Mouse (Mus musculus) midbrain, embryonic 15.5 days (tissue): ENCODE results near the gene BC107364. TPM values are rescaled to one million over a fixed set of nuclear protein-coding genes. Genes with fewer than 3 reads are reported as not detected.
"Not testable (repeated sequence)": the region's sequence is repeated elsewhere in the genome, so short reads cannot be mapped to it uniquely, and the experiment has no call there.

Experiments used
- ATAC-seq: fragments of 200-750 bp; cut with Nextera tagmentation; replicated peaks from 2 replicates; pipeline ENCODE4 v1.8.0; 2017; ENCODE audit warnings: moderate TSS enrichment
- H3K27ac ChIP-seq: fragments of 300-500 bp; sonication (generic); 2 replicates; pipeline ENCODE4 v1.5.1; 2015; ENCODE audit warnings: mild to moderate bottlenecking, inconsistent platforms
- H3K27me3 ChIP-seq: fragments of 300-500 bp; sonication (generic); replicated peaks from 2 replicates; pipeline ENCODE4 v1.6.1; 2015; ENCODE audit warnings: inconsistent platforms
- H3K36me3 ChIP-seq: fragments of 300-500 bp; sonication (generic); replicated peaks from 2 replicates; pipeline ENCODE4 v1.6.1; 2015; ENCODE audit warnings: inconsistent platforms
- H3K4me1 ChIP-seq: fragments of 300-500 bp; sonication (generic); 2 replicates; pipeline ENCODE4 v1.6.1; 2015; ENCODE audit warnings: inconsistent platforms
- H3K4me2 ChIP-seq: fragments of 300-500 bp; sonication (generic); 2 replicates; pipeline ENCODE4 v1.6.1; 2015; ENCODE audit warnings: inconsistent platforms, mild to moderate bottlenecking, moderate library complexity
- H3K4me3 ChIP-seq: fragments of 300-500 bp; sonication (generic); 2 replicates; pipeline ENCODE4 v1.5.1; 2015; ENCODE audit warnings: mild to moderate bottlenecking, inconsistent platforms
- H3K9ac ChIP-seq: fragments of 300-500 bp; sonication (generic); 2 replicates; pipeline ENCODE4 v1.6.1; 2015; ENCODE audit warnings: mild to moderate bottlenecking, inconsistent platforms
- H3K9me3 ChIP-seq: fragments of 300-500 bp; sonication (generic); 2 replicates; pipeline ENCODE4 v1.6.1; 2016; ENCODE audit warnings: inconsistent platforms
- WGBS: fragments of 180-500 bp; shearing (Covaris S2); methylation state at CpG from one replicate; pipeline ENCODE4 v1.1.7; 2015; ENCODE audit warnings: mixed read lengths; 5-methylcytosine and 5-hydroxymethylcytosine counted together
- polyA plus RNA-seq: library from polyadenylated mRNA; unstranded; fragments of >200 nt; fragmentation: Nextera tagmentation; extraction: Ambion mirVana; gene quantifications from 2 replicates; pipeline ENCODE4 v1.2.1, GENCODE M21; 2015

The BC107364 gene
- polyA plus RNA-seq, 1 experiment from 2014 or later, result not detected

DNA sequence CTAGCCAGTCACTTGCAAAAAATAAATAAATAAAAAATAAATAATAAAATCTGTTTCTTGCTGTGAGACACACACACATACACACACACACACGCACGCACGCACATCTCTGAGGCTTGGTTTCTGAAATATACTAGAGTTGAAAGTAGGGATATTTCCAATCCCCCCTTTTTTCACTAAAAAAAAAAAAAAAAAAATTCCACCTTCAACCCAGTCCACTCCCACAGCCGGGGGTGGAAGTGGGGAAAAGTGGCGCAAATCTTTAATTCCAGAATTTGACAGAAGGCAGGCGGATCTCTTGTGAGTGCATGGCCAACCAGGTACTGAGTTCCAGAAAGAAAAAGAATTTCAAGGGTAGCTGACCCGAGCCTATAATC is 37.2 kb downstream of the BC107364 start:
- H3K36me3 ChIP-seq, result no peaks in the 10 kb centered on the region
- ATAC-seq, result peak; percentile 15; the same call in 1 of the 2 replicates
- no peaks in the 10 kb centered on the region; the same call in 1 of the 2 replicates for H3K4me1 ChIP-seq
- H3K4me2 ChIP-seq, result peak overlapping the region; percentile 88
- no peak overlapping the region for H3K27ac ChIP-seq
- peak overlapping the region; percentile 81 for H3K4me3 ChIP-seq
- H3K9me3 ChIP-seq, result no peaks in the 10 kb centered on the region
- H3K27me3 ChIP-seq, result peaks cover 17% of the 10 kb centered on the region
- 36% methylated on average over 7 of the region's 7 CpGs for WGBS
- no peak overlapping the region; the same call in 1 of the 2 replicates for H3K9ac ChIP-seq

GRCm38 (mm10) chr3:96414126-96414950 is 37.8 kb downstream of the BC107364 start:
- under 1% methylated on average over 64 of the region's 64 CpGs for WGBS

GRCm38 (mm10) chr3:96413581-96414125 is 38.5 kb downstream of the BC107364 start:
- Histone ChIP-seq H3K27ac (no peak overlapping the region), H3K4me2 (peak overlapping the region; percentile 88), H3K9ac (no peak overlapping the region), H3K4me1 (peaks cover 2% of the 10 kb centered on the region; the same call in 1 of the 2 replicates), H3K9me3 (no peaks in the 10 kb centered on the region), H3K36me3 (no peaks in the 10 kb centered on the region), H3K27me3 (peaks cover 30% of the 10 kb centered on the region), H3K4me3 (peak overlapping the region; percentile 81)
- no peak for ATAC-seq
- WGBS, result 50% methylated on average over 9 of the region's 9 CpGs

More at GRCm38 (mm10) chr3:96414126-96414950, 37.8 kb downstream of the BC107364 start:
- Histone ChIP-seq H3K9me3 (no peaks in the 10 kb centered on the region), H3K27ac (peak overlapping the region; percentile 85), H3K36me3 (no peaks in the 10 kb centered on the region), H3K4me3 (peak overlapping the region; percentile 81), H3K27me3 (peaks cover 23% of the 10 kb centered on the region), H3K4me2 (peak overlapping the region; percentile 88), H3K9ac (peak overlapping the region; percentile 83), H3K4me1 (no peaks in the 10 kb centered on the region; the same call in 1 of the 2 replicates)
- ATAC-seq, result peak; percentile 91

DNA sequence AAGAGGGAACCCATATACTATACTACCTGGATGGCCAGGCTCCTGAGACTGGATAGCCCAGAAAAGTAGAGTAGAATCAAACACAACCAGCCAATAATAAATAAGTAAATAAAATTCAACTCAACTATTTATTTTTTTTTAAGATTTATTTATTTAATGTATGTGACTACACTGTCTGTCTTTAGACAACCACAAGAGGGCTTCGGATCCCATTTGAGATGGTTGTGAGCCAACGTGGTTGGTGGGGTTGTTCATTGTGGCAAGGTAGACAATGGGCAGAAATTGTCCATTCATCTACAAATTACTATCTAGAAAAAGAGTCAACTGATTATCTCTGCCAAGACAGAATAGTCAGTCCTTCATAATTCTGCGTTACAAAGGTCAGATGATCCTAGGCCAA is 40.3 kb downstream of the BC107364 start:
- Histone ChIP-seq H3K27me3 (peaks cover 39% of the 10 kb centered on the region), H3K4me3 (no peak overlapping the region)
- WGBS, result 77% methylated on average over 3 of the region's 3 CpGs

DNA sequence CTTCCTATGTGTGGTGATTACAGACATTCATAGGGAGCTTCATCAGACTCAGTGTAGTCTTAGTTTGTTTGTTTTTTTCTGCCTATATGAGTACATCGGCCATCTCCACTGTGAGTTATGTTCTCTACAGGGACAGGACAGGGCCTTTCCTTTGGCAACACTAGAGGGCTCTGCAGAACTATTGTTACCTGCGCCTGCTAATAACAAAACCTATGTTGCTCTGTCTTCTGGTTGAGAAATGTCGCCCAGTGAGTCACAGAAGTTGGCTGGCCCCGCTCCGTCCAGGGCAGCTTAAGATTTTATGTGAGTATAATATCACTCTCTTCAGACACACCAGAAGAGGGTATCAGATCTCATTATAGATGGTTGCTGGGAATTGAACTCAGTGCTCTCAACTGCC is 41.1 kb downstream of the BC107364 start:
- H3K4me3 ChIP-seq, result no peak overlapping the region
- 86% methylated on average over 5 of the region's 5 CpGs for WGBS
- no peak overlapping the region for H3K27ac ChIP-seq
- H3K9ac ChIP-seq, result no peak overlapping the region
- no peaks in the 10 kb centered on the region for H3K36me3 ChIP-seq
- H3K9me3 ChIP-seq, result no peaks in the 10 kb centered on the region
- no peak for ATAC-seq
- H3K4me2 ChIP-seq, result no peak overlapping the region
- peaks cover 46% of the 10 kb centered on the region for H3K27me3 ChIP-seq
- H3K4me1 ChIP-seq, result peaks cover 2% of the 10 kb centered on the region; the same call in 1 of the 2 replicates

More for the DNA sequence above, 40.3 kb downstream of the BC107364 start:
- no peaks in the 10 kb centered on the region for H3K36me3 ChIP-seq
- H3K4me2 ChIP-seq, result no peak overlapping the region
- H3K4me1 ChIP-seq, result peaks cover 2% of the 10 kb centered on the region; the same call in 1 of the 2 replicates
- no peak for ATAC-seq
- no peaks in the 10 kb centered on the region for H3K9me3 ChIP-seq
- H3K9ac ChIP-seq, result no peak overlapping the region
- no peak overlapping the region for H3K27ac ChIP-seq

- 0 out of 2 replicates have a peak overlapping the region, but pooled peaks have one; percentile 6 for H3K4me3 ChIP-seq
- no peak overlapping the region for H3K9ac ChIP-seq
- WGBS, result 5% methylated on average over 31 of the region's 31 CpGs
- H3K4me2 ChIP-seq, result no peak overlapping the region
- H3K36me3 ChIP-seq, result no peaks in the 10 kb centered on the region
- no peak for ATAC-seq
- no peaks in the 10 kb centered on the region for H3K9me3 ChIP-seq
- H3K4me1 ChIP-seq, result peaks cover 2% of the 10 kb centered on the region; the same call in 1 of the 2 replicates
- H3K27me3 ChIP-seq, result peaks cover 58% of the 10 kb centered on the region
- no peak overlapping the region for H3K27ac ChIP-seq
Observed at GRCm38 (mm10) chr3:96409701-96410246, 42.3 kb downstream of the BC107364 start.

- H3K27me3 ChIP-seq, result peaks cover 74% of the 10 kb centered on the region
- not testable (repeated sequence) for H3K4me1 ChIP-seq, H3K4me2 ChIP-seq, H3K27ac ChIP-seq, H3K9ac ChIP-seq, H3K4me3 ChIP-seq, H3K36me3 ChIP-seq, ATAC-seq, H3K9me3 ChIP-seq
- 90% methylated on average over 10 of the region's 10 CpGs for WGBS
Observed at GRCm38 (mm10) chr3:96408111-96408510, 44.0 kb downstream of the BC107364 start.

DNA sequence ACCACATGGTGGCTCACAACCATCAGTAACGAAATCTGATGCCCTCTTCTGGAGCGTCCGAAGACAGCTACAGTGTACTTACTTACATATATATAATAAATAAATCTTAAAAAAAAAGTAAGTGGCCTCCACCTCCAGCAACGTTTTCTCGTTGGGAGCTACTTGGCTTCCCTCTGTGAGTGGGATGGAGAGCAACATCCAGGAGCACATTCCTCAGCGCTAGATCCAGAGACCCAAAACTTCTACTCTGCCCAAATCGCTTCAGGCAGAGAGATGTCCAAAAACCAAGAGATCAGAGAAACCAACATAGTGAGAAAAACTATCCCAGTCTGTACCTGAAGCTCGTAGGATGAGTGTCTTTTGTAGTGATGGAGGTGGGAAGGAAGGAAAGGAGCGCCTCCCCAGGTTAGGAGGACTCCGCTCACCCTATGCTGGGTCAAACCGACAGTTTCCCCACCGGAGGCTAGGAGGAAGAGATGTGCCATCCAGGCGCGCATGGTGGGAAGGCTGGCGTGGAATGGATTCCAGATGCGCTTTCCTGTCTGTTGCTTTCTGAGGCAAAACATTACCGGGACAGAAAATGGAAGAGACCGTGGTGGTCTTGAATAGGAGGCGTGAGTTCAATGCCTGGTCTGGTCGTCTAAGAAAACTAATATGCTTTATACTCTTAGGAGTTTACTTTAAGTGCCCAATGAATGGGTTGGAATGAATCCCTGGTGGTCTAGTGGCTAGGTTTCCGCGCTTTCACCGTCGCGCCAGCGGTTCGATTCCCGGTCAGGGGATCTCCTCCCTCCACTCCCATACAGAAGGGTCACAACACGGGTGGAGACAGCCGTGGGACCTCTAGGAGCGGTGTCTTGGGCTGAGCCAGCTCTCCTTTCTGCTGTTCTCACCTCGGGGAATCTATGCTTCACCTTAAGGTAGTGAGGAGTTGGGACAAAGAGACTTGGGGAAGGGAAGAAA is 46.3 kb downstream of the BC107364 start:
- H3K4me1 ChIP-seq, result peaks cover 12% of the 10 kb centered on the region
- H3K27ac ChIP-seq, result no peak overlapping the region
- H3K9ac ChIP-seq, result no peak overlapping the region
- no peaks in the 10 kb centered on the region for H3K9me3 ChIP-seq
- ATAC-seq, result no peak
- no peak overlapping the region for H3K4me3 ChIP-seq
- no peak overlapping the region for H3K4me2 ChIP-seq
- H3K36me3 ChIP-seq, result no peaks in the 10 kb centered on the region
- WGBS, result 64% methylated on average over 32 of the region's 32 CpGs
- H3K27me3 ChIP-seq, result peaks cover 87% of the 10 kb centered on the region

DNA sequence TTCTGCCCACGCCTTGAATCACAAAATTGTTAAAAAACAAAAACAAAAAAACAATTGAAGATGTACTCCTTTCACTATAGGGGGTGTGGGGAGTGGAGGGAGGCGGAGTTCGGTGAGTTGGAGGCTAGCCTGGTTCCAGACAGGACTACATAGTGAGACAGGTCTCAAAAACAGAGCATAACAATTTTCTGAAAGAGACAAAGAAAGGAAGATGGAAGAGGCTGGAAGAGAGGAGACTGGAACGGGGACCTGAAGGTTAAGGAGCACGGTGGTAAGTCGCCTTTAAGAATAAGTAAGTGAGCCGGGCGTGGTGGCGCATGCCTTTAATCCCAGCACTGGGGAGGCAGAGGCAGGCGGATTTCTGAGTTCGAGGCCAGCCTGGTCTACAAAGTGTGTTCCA is 47.1 kb downstream of the BC107364 start:
- no peak for ATAC-seq
- H3K9me3 ChIP-seq, result no peaks in the 10 kb centered on the region
- 19% methylated on average over 11 of the region's 11 CpGs for WGBS
- H3K4me1 ChIP-seq, result peaks cover 12% of the 10 kb centered on the region
- no peaks in the 10 kb centered on the region for H3K36me3 ChIP-seq
- H3K4me3 ChIP-seq, result no peak overlapping the region
- H3K27me3 ChIP-seq, result peaks cover 87% of the 10 kb centered on the region
- H3K4me2 ChIP-seq, result no peak overlapping the region
- H3K27ac ChIP-seq, result no peak overlapping the region
- no peak overlapping the region for H3K9ac ChIP-seq

DNA sequence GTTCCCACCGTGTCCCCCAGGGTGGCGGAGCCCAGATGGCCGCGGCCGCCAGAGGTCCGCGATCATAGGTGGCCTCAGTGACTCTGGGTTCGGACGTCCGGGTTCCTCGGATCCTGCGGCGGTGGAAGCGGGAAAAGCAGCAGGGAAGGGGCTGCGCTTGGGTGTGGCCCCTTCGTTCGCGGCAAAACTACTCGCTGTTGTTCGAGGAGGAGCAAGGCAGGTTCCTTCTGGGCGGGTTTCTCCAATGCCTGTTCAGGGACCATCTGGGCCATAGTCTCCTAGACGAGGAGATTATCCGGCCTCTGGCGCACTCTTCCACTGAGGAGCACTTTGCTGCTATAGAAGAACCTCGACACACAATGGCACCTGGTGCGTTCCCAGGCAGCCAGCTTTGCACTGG is 47.7 kb downstream of the BC107364 start:
- H3K4me2 ChIP-seq, result 0 out of 2 replicates have a peak overlapping the region, but pooled peaks have one; percentile 6

DNA sequence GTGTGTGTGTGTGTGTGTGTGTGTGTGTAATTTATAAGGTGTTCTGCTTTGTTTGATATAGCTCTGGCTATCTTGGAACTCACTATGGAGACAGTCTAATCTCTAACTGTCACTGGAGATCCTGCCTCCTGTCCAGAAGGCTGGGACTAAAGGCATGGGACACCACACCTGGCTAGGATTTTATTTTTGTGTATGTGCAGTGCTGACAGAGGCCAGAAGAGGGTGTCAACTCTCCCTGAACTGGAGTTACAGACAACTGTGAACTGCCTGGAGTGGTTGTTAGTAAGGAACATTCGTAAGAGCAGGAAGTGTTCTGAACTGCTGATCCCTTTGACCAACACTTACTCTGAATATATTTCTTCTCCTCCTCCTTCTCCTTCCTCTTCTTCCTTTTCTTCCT is 49.1 kb downstream of the BC107364 start:
- no peak overlapping the region for H3K4me3 ChIP-seq
- WGBS, result 24% methylated on average over 1 of the region's 1 CpGs
- no peak for ATAC-seq
- H3K36me3 ChIP-seq, result no peaks in the 10 kb centered on the region
- peaks cover 9% of the 10 kb centered on the region for H3K4me1 ChIP-seq
- peaks cover 86% of the 10 kb centered on the region for H3K27me3 ChIP-seq
- H3K9me3 ChIP-seq, result no peaks in the 10 kb centered on the region
- no peak overlapping the region for H3K27ac ChIP-seq
- no peak overlapping the region for H3K4me2 ChIP-seq
- H3K9ac ChIP-seq, result no peak overlapping the region

More for the DNA sequence above, 47.7 kb downstream of the BC107364 start:
- H3K27me3 ChIP-seq, result peaks cover 87% of the 10 kb centered on the region
- H3K4me3 ChIP-seq, result 0 out of 2 replicates have a peak overlapping the region, but pooled peaks have one; percentile 1
- no peak overlapping the region for H3K9ac ChIP-seq
- no peaks in the 10 kb centered on the region for H3K36me3 ChIP-seq
- H3K9me3 ChIP-seq, result no peaks in the 10 kb centered on the region
- no peak overlapping the region for H3K27ac ChIP-seq
- peaks cover 12% of the 10 kb centered on the region for H3K4me1 ChIP-seq
- no peak for ATAC-seq
- WGBS, result 1% methylated on average over 26 of the region's 26 CpGs
